Mouse (Mus musculus) midbrain, embryonic 16.5 days (tissue): ENCODE data around the gene Uqcr11. TPM values are rescaled to one million over a fixed set of nuclear protein-coding genes. Genes with fewer than 3 reads are reported as not detected.

ENCODE experiments used
- ATAC-seq: fragments of 200-750 bp; cut with Nextera tagmentation; 2 replicates; pipeline ENCODE4 v1.8.0; 2017; ENCODE audit warnings: moderate TSS enrichment
- H3K27ac ChIP-seq: fragments of 300-500 bp; sonication (generic); 2 replicates; pipeline ENCODE4 v1.5.1; 2014; ENCODE audit warnings: mild to moderate bottlenecking, low read length, mixed read lengths
- H3K27me3 ChIP-seq: fragments of 300-500 bp; sonication (generic); 2 replicates; pipeline ENCODE4 v1.6.1; 2014; ENCODE audit warnings: low read depth, low read length, mixed read lengths; ENCODE audit not compliant: control insufficient read depth, insufficient read depth
- H3K36me3 ChIP-seq: fragments of 300-500 bp; sonication (generic); 2 replicates; pipeline ENCODE4 v1.6.1; 2014; ENCODE audit warnings: mild to moderate bottlenecking, low read length, moderate library complexity, mixed read lengths; ENCODE audit not compliant: control insufficient read depth, insufficient read depth
- H3K4me1 ChIP-seq: fragments of 300-500 bp; sonication (generic); 2 replicates; pipeline ENCODE4 v1.6.1; 2014; ENCODE audit warnings: mild to moderate bottlenecking, low read length, mixed read lengths; ENCODE audit not compliant: control insufficient read depth, insufficient read depth
- H3K4me2 ChIP-seq: fragments of 300-500 bp; sonication (generic); 2 replicates; pipeline ENCODE4 v1.6.1; 2014; ENCODE audit warnings: mild to moderate bottlenecking, low read length, mixed read lengths
- H3K4me3 ChIP-seq: fragments of 300-500 bp; sonication (generic); 2 replicates; pipeline ENCODE4 v1.5.1; 2014; ENCODE audit warnings: low read depth, mild to moderate bottlenecking, low read length, moderate library complexity, mixed read lengths
- H3K9ac ChIP-seq: fragments of 300-500 bp; sonication (generic); 2 replicates; pipeline ENCODE4 v1.6.1; 2014; ENCODE audit warnings: low read depth, low read length, mixed read lengths
- H3K9me3 ChIP-seq: fragments of 300-500 bp; sonication (generic); replicated peaks from 2 replicates; pipeline ENCODE4 v1.6.1; 2014; ENCODE audit warnings: mild to moderate bottlenecking, low read length, mixed read lengths; ENCODE audit not compliant: control insufficient read depth, poor library complexity, severe bottlenecking
- WGBS: fragments of 180-500 bp; shearing (Covaris S2); extraction: QIAGEN DNeasy Blood & Tissue Kit; methylation state at CpG from one replicate; pipeline ENCODE4 v1.1.7; 2014; 5-methylcytosine and 5-hydroxymethylcytosine counted together
- polyA plus RNA-seq: library from polyadenylated mRNA; unstranded; fragments of >200 nt; fragmentation: Nextera tagmentation; extraction: Ambion mirVana; gene quantifications from 2 replicates; pipeline ENCODE4 v1.2.1, GENCODE M21; 2015

Gene Uqcr11
- polyA plus RNA-seq, 1 experiment from 2014 or later, result 532 TPM

DNA sequence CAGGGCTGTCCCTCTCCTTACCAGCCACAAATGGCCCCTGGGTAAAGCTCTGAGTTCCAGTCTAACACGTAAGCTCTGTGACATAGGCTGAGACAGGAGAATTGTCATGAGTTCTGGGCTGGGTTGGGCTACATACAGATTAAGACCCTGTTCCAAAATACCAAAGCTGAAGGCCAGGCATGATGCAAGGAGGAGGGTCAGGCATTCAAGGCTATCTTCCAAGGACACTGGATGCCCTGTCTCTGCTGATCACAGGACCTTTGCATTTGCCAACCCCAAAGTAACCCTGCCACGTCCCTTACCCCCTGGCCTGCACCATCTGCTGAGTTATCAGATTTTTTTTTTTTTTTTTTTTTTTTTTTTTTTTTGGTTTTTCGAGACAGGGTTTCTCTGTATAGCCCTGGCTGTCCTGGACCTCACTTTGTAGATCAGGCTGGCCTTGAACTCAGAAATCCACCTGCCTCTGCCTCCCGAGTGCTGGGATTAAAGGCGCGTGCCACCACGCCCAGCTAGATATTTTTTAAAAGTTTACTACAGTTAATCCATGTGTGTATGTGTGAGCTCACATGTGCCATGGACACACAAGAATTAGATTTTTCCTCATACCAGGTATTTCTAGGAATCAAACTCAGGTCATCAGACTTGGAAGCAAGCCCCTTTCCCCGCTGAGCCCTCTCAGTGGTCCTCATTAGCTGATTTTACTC lies 37.1 kb upstream of the Uqcr11 start:
- WGBS, result 75% methylated on average over 8 of the region's 8 CpGs
- Histone ChIP-seq H3K27me3 (no peaks in the 10 kb centered on the region; the same call in 1 of the 2 replicates), H3K9ac (no peak overlapping the region), H3K27ac (no peak overlapping the region), H3K4me3 (no peak overlapping the region), H3K9me3 (no peaks in the 10 kb centered on the region), H3K4me1 (no peaks in the 10 kb centered on the region), H3K4me2 (no peak overlapping the region), H3K36me3 (no peaks in the 10 kb centered on the region)
- no peak for ATAC-seq

DNA sequence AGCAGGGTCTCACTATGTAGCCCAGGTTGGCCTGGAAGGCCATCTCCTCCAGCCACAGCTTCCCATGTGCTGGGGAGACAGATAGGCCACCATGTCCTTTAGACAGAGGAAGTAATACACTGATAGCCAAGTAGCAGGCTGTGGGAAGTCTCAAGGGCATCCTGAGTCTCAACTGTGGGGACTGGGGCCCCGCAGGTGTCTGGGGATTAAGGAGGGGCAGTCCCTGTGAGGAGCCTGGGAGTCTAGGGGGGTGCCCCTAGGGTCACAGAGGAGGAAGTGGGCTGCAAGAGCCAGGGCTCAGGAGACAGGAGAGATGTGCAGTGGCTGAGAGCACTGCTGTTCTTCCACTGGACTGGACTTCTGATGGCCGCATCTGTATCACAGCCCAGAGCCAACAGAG lies 36.4 kb upstream of the Uqcr11 start:
- no peak for ATAC-seq
- H3K4me2 ChIP-seq, result no peak overlapping the region
- 0 out of 2 replicates have a peak overlapping the region, but pooled peaks have one; percentile 6 for H3K9ac ChIP-seq
- WGBS, result 54% methylated on average over 2 of the region's 2 CpGs
- H3K27ac ChIP-seq, result no peak overlapping the region
- H3K4me1 ChIP-seq, result no peaks in the 10 kb centered on the region
- no peak overlapping the region for H3K4me3 ChIP-seq
- H3K27me3 ChIP-seq, result no peaks in the 10 kb centered on the region; the same call in 1 of the 2 replicates
- H3K9me3 ChIP-seq, result no peaks in the 10 kb centered on the region
- H3K36me3 ChIP-seq, result no peaks in the 10 kb centered on the region

DNA sequence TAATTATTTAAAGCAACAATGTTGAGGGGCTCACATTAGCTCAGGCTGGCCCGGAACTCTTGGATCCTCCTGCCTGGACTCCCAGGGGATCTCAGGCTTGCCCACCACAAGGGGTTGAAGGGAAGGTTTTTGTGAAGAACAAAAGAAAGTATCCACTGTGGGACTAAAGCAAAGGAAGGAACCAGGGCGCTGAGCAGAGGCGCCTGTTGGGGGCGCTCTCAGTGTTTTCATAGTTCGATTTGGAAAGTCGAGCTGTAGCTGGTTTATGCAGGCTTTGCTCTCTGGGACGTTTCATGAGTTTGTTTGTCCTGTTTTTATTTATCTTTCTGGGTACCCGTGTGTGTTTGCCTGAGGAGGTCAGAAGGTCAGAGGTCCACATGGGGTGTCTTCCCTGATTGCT lies 35.0 kb upstream of the Uqcr11 start:
- Histone ChIP-seq H3K9me3 (no peaks in the 10 kb centered on the region), H3K4me3 (no peak overlapping the region), H3K4me2 (no peak overlapping the region), H3K9ac (no peak overlapping the region), H3K27me3 (no peaks in the 10 kb centered on the region), H3K36me3 (no peaks in the 10 kb centered on the region), H3K4me1 (no peaks in the 10 kb centered on the region), H3K27ac (no peak overlapping the region)
- 67% methylated on average over 8 of the region's 8 CpGs for WGBS
- no peak for ATAC-seq

DNA sequence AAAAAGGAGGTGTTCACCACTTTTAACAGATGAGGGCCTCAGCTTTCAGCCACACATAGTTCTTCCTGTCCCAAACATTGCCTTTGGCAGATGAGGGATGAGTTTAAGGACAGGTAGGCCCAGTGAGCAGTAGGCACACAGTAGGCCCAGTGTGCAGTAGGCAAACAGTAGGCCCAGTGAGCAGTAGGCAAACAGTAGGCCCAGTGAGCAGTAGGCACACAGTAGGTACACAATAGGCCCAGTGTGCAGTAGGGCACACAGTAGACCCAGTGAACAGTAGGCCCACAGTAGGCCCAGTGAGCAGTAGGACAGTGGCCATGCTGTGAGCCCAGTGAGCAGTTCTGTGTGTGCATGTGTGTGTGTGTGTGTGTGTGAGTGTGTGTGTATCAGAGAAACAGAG lies 33.4 kb upstream of the Uqcr11 start:
- H3K4me2 ChIP-seq, result no peak overlapping the region
- H3K9ac ChIP-seq, result no peak overlapping the region
- no peaks in the 10 kb centered on the region for H3K27me3 ChIP-seq
- ATAC-seq, result no peak
- no peaks in the 10 kb centered on the region for H3K4me1 ChIP-seq
- no peaks in the 10 kb centered on the region for H3K36me3 ChIP-seq
- H3K27ac ChIP-seq, result no peak overlapping the region
- no peak overlapping the region for H3K4me3 ChIP-seq
- H3K9me3 ChIP-seq, result no peaks in the 10 kb centered on the region

DNA sequence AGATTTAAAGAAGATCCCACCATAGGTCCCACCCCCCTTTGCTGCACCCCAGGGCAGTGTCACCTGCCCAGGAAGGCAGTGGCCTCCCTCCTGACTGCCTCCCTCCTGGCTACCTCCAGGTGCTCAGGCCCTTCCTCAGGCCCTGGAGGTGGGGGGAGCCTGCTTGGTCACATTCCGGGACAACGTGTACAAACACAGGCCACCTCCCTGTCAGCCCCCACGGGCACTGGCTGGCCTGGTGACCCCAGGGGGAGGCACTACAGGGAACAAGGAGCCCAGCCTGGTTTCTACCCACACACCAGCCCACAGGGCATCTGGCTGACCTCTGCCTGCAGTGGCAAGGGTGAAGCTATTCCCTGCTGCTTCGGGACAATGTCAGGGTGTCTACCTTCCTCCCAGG lies 31.3 kb upstream of the Uqcr11 start:
- Histone ChIP-seq H3K27me3 (no peaks in the 10 kb centered on the region), H3K9me3 (no peaks in the 10 kb centered on the region), H3K4me2 (no peak overlapping the region), H3K4me3 (no peak overlapping the region), H3K9ac (no peak overlapping the region), H3K4me1 (no peaks in the 10 kb centered on the region), H3K27ac (no peak overlapping the region), H3K36me3 (no peaks in the 10 kb centered on the region)
- no peak for ATAC-seq
- 78% methylated on average over 4 of the region's 4 CpGs for WGBS

DNA sequence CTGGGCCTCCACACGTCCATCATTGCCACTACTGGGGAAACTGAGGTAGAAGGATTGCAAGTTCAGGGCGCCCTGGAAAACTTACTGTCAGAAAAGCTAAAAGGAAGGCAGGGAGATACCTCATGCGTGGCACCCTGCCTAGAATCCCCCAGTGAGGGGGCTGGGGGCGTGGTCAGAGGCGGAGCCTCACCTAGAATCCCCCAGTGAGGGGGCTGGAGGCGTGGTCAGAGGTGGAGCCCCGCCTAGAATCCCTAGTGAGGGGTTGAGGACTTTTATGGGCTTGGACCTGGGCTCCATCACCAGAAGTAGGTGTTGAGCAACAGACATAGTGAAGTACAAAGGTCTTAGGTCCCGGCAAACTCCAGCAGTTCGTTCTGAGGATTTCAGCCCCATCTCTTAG lies 29.6 kb upstream of the Uqcr11 start:
- H3K9me3 ChIP-seq, result no peaks in the 10 kb centered on the region
- H3K4me3 ChIP-seq, result no peak overlapping the region
- no peaks in the 10 kb centered on the region for H3K36me3 ChIP-seq
- H3K4me1 ChIP-seq, result peaks cover 15% of the 10 kb centered on the region
- 10% methylated on average over 9 of the region's 9 CpGs for WGBS
- no peak overlapping the region for H3K4me2 ChIP-seq
- no peak for ATAC-seq
- H3K9ac ChIP-seq, result no peak overlapping the region
- no peak overlapping the region for H3K27ac ChIP-seq
- H3K27me3 ChIP-seq, result no peaks in the 10 kb centered on the region

DNA sequence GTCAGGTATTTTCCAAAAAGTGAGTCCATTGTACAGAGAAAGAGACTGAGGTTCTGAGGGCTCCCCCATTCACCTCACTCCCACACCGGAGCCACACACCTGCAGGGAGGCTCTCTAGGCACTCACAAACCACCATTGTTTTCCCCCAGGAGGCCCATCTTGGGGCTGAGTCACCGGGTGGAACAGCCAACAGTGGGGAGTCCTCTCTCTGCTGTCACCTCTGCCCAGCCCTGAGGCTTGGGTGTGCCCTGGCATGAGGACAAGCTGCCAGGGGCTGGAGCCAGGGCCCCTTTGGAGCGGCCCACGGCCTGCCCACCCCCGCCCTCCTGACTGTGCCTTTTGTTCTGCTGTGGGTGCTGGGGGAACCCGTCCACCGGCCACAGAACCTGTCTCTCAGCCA lies 29.1 kb upstream of the Uqcr11 start:
- Histone ChIP-seq H3K9ac (no peak overlapping the region), H3K27ac (no peak overlapping the region), H3K36me3 (no peaks in the 10 kb centered on the region), H3K4me2 (no peak overlapping the region), H3K9me3 (no peaks in the 10 kb centered on the region), H3K27me3 (no peaks in the 10 kb centered on the region), H3K4me1 (peaks cover 17% of the 10 kb centered on the region), H3K4me3 (no peak overlapping the region)
- WGBS, result 38% methylated on average over 7 of the region's 7 CpGs
- ATAC-seq, result no peak

DNA sequence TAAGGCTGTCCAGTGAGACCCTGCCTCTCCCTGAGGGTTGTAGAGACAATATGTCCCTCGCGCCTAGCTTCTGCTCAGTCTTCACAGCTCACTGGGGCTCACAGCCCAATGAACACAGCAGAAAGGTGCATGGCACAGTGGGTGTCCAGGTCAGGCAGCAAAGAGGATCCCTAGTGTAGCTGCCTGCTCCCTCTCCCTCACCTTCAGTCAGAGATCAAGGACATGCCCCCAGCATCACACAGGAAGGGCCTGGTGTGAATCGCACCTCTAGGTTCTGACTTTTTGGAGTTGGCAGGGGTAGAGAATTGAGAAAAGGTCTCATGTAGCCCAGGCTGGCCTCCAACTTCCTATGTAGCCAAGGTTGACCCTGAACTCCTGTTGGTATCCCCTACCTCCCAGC lies 28.2 kb upstream of the Uqcr11 start:
- no peaks in the 10 kb centered on the region for H3K27me3 ChIP-seq
- H3K9ac ChIP-seq, result no peak overlapping the region
- no peak for ATAC-seq
- H3K4me2 ChIP-seq, result no peak overlapping the region
- 85% methylated on average over 3 of the region's 3 CpGs for WGBS
- peaks cover 20% of the 10 kb centered on the region for H3K4me1 ChIP-seq
- H3K27ac ChIP-seq, result no peak overlapping the region
- no peaks in the 10 kb centered on the region for H3K9me3 ChIP-seq
- H3K36me3 ChIP-seq, result no peaks in the 10 kb centered on the region
- no peak overlapping the region for H3K4me3 ChIP-seq

DNA sequence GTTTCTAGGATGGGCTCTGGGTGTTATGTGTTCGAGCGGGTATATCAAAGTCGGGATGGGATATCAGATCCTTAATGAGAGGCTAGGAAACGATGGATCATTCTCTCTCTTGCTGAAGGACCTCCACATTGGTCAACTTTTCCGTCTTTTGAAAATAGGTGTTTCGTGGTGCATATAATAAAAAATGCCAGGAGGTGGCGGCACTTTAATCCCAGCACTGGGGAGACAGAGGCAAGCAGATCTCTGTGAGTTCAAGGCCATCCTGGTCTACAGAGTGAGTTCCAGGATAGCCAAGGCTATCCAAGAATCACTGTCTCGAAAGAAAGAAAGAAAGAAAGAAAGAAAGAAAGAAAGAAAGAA lies 27.6 kb upstream of the Uqcr11 start:
- no peaks in the 10 kb centered on the region for H3K9me3 ChIP-seq
- H3K27ac ChIP-seq, result peak overlapping the region; percentile 93; the same call in 1 of the 2 replicates
- no peak; the same call in 1 of the 2 replicates for ATAC-seq
- 12% methylated on average over 8 of the region's 8 CpGs for WGBS
- H3K4me1 ChIP-seq, result peaks cover 23% of the 10 kb centered on the region
- H3K36me3 ChIP-seq, result 0 out of 2 replicates have a peak, but pooled peaks cover 4% of the 10 kb centered on the region
- no peak overlapping the region for H3K9ac ChIP-seq
- peak overlapping the region; percentile 18; the same call in 1 of the 2 replicates for H3K4me3 ChIP-seq
- 0 out of 2 replicates have a peak overlapping the region, but pooled peaks have one; percentile 20 for H3K4me2 ChIP-seq
- no peaks in the 10 kb centered on the region for H3K27me3 ChIP-seq
